In genomic region chr3:37414413-37414960, GRCm38 (mm10) we compare ENCODE assay signal across 8 mouse cellular contexts. TPM values are rescaled to one million over a fixed set of nuclear protein-coding genes. Genes with fewer than 3 reads are reported as not detected.
DNase-seq lines count a peak whose midpoint lies in the region; ATAC-seq and TF ChIP-seq lines count a peak whose summit lies in the region.

No protein-coding gene starts in this region.

- peaks cover 6% of the 10 kb centered on the region for H3K4me1 ChIP-seq in limb, embryonic 14.5 days (ENCODE audit: control insufficient read depth, insufficient read depth, low read length)

- no peak overlapping the region for H3K4me2 ChIP-seq in limb, embryonic 14.5 days (replicated peaks; ENCODE audit: low read depth, low read length, severe bottlenecking)

- ATAC-seq in monocyte, adult 5-6 weeks (replicated peaks; ENCODE audit: insufficient number of reproducible peaks, low FRiP score, low TSS enrichment, poor library complexity, severe bottlenecking), result no peak; the same call in 1 of the 2 replicates
- no peak for ATAC-seq in limb, embryonic 14.5 days (ENCODE audit: low FRiP score, low read depth)

- TF ChIP-seq POLR2A in limb, embryonic 14.5 days (IDR thresholded peaks at IDR 0.05; ENCODE audit: borderline replicate concordance, extremely low read depth, insufficient read depth, insufficient read length), result no peak

- H3K36me3 ChIP-seq in limb, embryonic 14.5 days (ENCODE audit: control insufficient read depth, insufficient read depth, low read length), result no peaks in the 10 kb centered on the region; the same call in 1 of the 2 replicates

- WGBS in limb, embryonic 14.5 days, result 52% methylated on average over 14 of the region's 14 CpGs

- no peak overlapping the region for H3K27ac ChIP-seq in limb, embryonic 14.5 days (replicated peaks; ENCODE audit: low read depth, low read length)

- peak; percentile 4 to 37 for DNase-seq in monocyte, adult 2 months (ENCODE audit: low read depth in 1 of 2, low spot score in 2 of 2)
- DNase-seq in c-Kit-positive CD71-negative TER-119-negative erythroid progenitor cells, embryonic 14.5 days (ENCODE audit: low read depth), result peak; percentile 63
- peak; percentile 65 to 76 for DNase-seq in frontal cortex, postnatal 10 days (ENCODE audit: low spot score in 2 of 2)
- DNase-seq in kidney, adult 9 months, result peak; percentile 77
- peak; percentile 83 for DNase-seq in limb, embryonic 14.5 days (ENCODE audit: low spot score)
- peak; percentile 84 for DNase-seq in retina, postnatal 1 day
- peak; percentile 87 for DNase-seq in thymus, postnatal 4 days

- H3K27me3 ChIP-seq in limb, embryonic 14.5 days (ENCODE audit: control insufficient read depth, insufficient read depth, low read length), result no peaks in the 10 kb centered on the region

- no peak overlapping the region for H3K9ac ChIP-seq in limb, embryonic 14.5 days (ENCODE audit: low read depth, low read length, severe bottlenecking)

- H3K9me3 ChIP-seq in limb, embryonic 14.5 days (ENCODE audit: control insufficient read depth, low read length), result no peaks in the 10 kb centered on the region

- H3K4me3 ChIP-seq in limb, embryonic 14.5 days (replicated peaks; ENCODE audit: low read length), result no peak overlapping the region

RNA-seq across cellular contexts. Expression of gene Spata5, which starts 5.2 kb away (rescaled TPM):
- total RNA-seq in monocyte, adult 5-6 weeks (2017), result 105 to 136 TPM (median 120 TPM) in 3 replicates
- 5.7 and 9.6 TPM in 2 replicates for polyA plus RNA-seq in limb, embryonic 14.5 days (2012; rRNA removed)
- 39.9 and 40.2 TPM in 2 replicates for polyA plus RNA-seq in limb, embryonic 14.5 days (2014; fragmentation: Nextera tagmentation; extraction: Ambion mirVana)

RNA-seq across cellular contexts. Expression of gene Nudt6, which starts 5.5 kb away (rescaled TPM):
- 10.5 to 21.5 TPM (median 17.6 TPM) in 3 replicates for total RNA-seq in monocyte, adult 5-6 weeks (2017)
- polyA plus RNA-seq in limb, embryonic 14.5 days (2012; rRNA removed), result 7.2 and 8.9 TPM in 2 replicates
- polyA plus RNA-seq in limb, embryonic 14.5 days (2014; fragmentation: Nextera tagmentation; extraction: Ambion mirVana), result 5.0 and 5.9 TPM in 2 replicates

Comparison
In these comparisons a context has a peak if more than half of its experiments do, and no peak if none do; other contexts are left out.
1. DNase-seq: peak in every context shown above with its lines; median percentile 87 in thymus, postnatal 4 days; 84 in retina, postnatal 1 day; 83 in limb, embryonic 14.5 days; 77 in kidney, adult 9 months; 70 in frontal cortex, postnatal 10 days; 63 in c-Kit-positive CD71-negative TER-119-negative erythroid progenitor cells, embryonic 14.5 days; 20 in monocyte, adult 2 months.